Mouse (Mus musculus): ENCODE measurements at regions not wholly inside any gene's neighbourhood (a gene's known extent, or its start where the extent isn't known, plus 50 kb on each side); places are given as distances from the start of the nearest gene placed in this dataset.

DNA sequence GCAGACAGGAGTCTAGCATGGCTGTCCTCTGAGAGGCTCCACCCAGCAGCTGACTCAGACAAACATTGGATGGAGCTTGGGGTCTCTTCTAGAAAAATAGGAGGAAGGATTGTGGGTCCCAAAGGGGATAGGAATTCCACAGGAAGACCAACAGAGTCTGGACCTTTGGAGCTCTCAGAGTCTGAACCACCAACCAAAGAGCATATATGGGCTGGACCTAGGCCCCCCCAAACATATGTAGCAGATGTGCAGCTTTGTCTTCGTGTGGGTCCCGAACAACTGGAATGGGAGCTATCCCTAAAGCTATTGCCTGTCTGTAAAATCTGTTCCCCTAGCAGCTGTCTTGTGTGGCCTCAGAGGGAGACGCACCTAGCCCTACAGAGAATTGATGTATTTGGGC lies 50.1 kb upstream of the Cpm start:
- DNase-seq (ENCODE audit: low spot score), result no peak

DNA sequence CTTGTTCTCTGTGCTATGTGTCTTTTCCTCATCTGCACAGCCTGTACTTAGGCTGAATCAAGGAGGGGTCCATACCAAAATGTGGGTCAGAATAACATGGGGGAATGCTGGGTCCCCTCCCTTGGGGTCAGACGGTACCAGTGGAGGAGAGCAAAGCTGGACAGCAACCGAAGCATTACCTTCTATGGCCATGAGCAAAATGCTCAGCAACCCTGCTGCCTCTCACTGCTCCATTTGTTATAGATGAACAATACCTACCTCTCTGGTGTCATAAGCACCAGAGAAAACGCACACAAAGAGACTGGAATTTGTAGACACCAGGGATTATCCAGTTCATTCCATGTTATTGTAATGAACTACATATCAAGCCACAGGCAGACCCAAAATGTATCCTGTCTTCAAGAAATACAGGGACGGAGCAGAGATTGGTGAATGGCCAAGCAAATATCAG lies 50.6 kb upstream of the Cpm start:
- DNase-seq (ENCODE audit: low spot score), result no peak

DNA sequence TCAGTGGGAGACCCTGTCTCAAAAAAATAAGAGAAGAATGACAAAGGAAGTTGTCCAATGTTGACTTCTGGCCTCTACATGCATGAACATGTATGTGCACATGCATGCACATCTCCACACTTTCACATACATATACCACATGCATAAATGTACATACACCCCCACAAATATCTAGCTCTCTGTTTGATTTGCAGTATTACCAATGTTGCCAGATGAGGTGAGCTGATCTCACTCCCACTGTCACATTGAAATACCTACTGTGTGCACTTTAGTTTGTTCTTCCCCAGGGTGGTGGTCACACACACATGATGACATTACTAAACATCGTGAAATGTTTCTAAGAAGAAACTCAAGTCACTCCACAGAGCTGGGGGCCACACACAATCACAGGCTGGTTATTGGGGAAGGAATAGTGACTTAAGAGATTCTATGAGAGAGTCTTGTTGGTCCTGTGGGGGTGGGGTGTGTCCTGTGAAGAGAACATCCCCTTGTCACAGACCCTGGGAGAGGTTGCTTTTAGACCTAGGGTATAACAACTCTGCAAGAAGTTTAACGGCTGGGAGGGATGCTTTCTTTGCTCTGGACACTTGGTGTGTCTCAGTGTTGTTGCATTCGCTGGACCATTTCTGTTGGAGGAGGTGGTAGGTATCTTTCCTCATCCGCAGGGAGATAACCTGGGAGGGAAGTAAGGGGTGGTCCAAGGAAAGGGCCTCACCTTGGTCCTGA lies 51.2 kb upstream of the Cpm start:
- no peak for DNase-seq (ENCODE audit: low spot score)

DNA sequence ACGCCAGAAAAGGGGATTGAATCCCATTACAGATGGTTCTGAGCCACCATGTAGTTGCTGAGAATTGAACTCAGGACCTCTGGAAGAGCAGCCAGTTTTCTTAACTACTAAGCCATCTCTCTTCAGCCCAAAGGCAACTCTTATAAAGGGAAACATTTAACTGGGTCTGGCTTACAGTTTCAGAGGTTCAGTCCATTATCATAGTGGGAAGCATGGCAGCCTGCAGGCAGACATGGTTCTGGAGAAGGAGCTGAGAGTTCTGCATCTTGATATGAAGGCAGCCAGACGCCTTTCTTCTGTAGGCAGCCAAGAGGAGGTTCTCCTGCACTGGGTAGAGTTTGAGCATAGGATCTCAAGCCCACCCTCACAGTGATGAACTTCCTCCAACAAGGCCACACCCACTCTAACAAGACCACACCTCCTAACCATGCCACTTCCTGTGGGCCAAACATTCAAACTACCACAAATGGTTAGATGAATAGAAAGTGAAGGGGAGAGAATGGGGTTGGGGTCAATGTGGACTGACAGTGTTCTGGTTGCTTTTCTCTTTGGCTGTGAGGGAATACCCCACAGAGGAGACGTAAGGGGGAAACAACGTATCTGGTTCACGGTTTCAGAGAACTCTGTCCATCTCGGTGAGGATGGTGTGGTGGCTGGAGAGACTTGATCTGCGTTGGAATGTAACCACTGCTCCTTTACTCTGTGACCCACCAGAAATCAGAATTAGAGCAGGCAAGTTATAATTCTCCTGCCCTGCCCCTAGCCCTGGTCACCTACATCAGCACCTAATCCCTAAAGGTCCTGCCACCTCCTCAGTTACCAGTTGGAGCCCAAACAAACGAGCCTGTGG lies 52.2 kb upstream of the Cpm start:
- no peak for DNase-seq (ENCODE audit: low spot score)

DNA sequence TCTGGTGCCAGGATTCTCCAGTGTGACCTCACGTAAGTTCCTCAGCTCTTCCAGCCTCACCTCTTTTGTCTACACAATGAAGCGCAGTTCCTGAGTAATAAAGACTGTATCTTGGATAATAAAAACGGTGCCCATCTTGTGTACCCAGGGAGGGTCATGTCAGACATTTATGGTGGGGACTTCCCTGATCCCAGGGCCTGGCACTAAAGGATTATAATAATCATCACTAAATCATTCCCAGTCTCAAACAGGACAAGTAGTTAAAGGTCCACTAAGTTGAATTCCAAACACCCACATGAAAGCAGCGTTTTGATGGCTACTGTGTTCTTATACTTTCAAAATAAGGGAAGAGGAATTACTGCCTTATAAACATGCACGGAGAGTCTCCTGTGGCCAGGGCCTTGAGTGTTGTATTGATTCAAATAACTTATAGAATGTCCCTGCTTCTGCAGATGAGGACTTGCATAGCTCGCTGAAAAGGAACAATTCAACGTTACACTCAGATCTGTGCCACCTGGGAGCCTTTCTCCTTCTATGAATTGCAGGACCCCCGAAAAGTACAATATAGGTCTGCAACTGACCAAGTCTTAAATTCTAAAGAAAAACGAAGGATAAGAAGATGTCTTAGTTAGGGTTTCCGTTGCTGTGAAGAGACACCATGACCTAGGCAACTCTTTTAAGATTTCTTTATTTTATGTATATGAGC lies 53.0 kb upstream of the Cpm start:
- DNase-seq (ENCODE audit: low spot score), result no peak

DNA sequence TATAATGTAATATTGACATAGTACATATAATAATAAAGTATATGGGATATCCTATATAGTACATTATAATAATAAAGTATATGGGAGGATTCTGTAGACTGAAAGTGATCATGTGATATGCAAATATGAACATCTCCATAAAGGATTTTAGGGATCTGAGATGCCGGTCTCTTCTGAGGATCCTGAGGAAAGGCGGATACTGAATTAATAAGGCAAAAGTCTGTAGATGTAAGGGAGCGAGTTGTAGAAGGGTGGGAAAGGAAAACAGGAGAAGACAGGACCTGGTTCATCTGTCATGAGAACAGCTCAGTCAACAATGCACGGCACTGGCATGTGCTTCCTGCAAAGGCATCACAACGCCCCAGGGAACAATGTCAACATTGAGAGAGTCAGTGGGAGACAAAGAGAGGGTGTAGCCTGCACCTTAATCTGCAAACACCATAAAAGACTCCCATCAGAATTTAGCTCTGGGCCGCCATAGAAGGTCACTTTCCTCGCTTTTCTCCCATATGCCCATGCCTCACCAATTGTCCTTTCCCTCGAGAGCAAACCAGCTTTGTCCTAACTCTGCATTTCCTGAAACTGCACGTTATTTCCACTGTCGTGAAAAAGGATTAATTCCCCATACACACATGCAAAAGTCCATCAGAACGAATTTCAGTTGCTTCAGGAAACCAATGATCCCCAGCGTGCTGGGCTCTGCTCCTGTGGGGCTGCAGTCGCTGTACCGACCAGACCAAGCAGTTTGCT lies 53.7 kb upstream of the Cpm start:
- DNase-seq (ENCODE audit: low spot score), result no peak

DNA sequence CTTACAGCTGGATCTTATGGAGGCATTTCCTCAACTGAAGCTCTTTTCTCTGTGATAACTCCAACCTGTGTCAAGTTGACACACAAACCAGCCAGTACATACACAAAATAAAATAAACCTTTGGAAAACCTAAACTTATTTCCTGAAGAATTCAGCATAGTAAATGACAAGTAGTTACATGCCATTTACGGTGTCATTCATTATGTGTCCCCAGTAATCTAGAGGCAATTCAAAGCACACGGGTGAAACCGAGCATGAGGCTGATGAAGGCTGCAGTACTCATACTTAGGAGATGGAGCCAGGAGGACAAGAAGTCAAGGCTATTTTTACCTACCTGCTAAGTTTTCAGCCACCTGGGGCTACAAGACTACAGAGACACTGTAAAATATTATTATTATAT lies 54.4 kb upstream of the Cpm start:
- no peak for DNase-seq (ENCODE audit: low spot score)

DNA sequence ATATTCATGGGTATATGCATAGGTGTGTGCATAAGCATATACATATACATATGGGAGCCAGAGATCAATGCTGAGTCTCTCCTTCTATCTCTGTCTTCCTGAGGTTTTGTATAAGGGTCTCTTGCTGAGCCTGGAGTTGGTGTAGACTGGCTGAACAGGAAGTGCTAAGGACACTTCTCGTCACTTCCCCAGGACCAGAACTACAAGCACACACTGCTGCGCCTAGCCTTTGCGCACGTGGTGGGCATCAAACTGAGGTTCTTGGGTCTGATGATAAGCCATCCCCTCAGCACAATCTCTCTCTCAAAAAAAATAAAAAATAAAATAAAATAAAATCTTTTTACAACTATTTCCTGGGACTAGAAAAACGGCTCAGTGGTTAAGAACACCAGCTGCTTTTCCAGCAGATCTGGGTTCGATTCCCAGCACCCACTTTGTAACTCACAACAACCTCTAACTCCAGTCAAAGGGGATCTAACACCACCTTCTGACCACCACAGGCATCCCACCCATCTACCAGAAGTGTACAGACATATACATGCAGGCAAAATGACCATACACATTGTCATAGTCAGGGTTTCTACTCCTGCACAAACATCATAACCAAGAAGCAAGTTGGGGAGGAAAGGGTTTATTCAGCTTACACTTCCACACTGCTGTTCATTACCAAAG lies 55.1 kb upstream of the Cpm start:
- DNase-seq (ENCODE audit: low spot score), result no peak

DNA sequence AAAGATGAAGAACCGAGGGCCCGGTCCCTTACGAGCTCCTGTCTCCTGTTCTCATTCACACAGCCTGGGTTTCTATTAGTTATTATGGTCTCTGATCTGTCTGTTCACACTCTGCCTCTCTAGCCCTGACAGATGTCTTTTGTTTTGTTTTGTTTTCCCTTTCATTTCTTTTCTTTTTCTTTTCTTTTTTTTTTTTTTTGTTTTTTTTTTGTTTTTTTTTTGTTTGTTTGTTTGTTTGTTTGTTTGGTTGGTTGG lies 55.8 kb upstream of the Cpm start:
- DNase-seq (ENCODE audit: low spot score), result no peak

DNA sequence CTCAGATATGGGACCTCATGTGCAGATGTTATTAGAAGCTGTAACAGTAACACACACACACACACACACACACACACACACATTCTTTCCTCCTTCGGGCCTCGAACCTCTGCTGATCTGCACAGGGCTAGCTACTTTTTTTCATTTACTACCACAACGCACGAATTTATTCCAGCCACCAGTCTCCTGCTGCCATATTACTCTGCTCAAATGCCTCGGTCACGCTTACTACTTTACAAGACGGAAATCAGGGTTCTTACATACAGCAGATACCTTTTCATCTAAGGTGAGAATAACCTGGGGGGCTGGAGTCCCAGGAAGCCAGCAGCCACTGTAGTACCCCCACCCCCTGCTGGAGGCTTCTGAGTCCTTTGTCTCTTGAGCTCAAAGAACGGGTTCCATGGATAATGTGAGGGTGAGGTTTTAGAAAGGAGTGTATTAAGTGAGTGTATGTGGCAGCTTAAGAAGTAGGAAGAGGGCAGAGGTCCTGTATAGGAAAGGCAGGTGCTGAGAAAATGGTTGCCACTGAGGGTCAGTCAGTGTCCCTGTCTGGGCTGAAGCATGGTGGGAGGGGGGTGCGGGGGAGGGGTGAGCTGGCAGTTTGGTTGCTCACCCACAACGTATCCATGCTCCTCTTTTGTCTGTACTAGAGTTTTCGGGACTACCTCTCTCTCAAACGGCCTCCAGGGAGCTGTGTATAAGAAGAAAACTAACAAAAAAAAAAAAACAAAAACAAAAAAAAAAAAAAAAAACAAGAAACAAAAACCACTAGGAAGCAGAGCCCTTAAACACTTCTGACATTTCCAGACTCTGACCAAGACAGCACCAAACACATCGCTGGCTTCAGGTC lies 56.3 kb upstream of the Cpm start:
- DNase-seq (ENCODE audit: low spot score), result no peak

DNA sequence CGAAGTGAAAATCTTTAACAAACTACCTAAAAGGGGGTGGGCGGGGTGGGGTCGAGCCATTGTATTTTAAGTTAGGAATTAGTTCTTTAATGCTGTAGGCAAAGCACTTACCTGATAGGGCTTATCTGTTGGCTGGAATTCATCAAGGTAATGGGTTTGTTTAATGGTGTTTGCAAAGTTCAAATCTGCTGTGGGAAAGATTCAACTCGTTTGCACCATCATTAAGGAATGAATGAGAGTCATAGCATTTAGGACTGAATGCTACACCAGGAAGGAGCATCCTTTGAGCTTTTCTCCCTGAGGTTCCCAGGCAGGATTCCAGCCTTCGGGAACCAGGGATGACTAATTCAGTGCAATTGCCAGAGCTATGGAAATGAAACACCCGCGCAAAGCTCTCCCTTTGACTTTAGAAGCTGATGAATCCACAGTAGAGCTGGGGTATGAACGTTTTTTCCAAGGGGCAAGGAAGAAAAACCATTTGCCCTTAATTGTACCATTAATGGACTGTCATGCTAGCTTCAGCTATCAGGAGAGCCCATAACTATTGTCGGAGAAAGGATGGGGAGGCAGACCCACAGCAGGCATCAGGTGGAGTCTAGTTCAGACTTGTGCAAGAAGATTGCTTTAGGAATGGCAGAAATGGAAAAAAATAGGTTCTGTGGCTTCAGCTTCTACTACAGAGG lies 57.3 kb upstream of the Cpm start:
- DNase-seq (ENCODE audit: low spot score), result no peak

DNA sequence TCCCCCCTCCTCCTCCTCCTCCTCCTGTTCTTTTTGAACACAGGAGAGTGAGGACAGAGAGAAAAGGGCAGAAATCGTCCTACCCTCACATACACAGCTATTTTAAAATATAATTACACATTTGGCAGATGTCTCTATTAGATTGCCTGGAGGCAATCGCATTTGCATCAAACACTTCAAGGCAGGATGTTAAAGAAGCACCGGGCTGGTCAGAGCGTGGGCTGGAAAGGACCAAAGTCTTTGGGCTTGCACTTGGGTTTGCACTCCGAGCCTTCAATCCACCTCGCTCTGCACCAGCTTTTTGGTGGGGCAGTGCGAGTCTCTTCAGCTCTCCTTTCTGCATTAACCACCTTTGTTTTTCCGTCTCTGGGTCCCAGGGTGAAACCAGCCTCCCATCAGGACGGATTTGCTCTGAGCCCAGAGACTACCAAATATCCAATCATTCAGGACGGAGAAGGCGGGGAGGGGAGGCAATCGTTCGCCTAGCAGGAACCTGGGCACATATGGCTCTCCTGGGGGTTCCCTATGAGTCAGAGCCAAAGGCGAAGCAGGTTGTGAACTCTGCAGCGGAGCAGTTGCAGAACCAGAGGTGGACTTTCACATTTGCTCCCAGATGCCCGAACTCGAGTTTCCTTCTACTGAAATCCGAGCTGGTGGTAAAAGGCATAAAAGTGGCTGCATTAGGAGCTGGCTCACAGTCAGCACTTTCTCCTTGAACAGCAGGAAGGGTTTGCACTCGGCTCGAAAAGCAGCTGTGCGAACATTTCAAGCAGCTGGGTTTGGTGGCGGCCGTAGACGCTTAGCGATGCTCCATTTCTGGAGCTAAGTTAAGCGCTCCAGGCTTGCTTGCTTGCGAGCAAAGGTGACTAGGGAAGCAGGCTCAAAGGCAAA lies 58.1 kb upstream of the Cpm start:
- DNase-seq (ENCODE audit: low spot score), result peak; percentile 12

DNA sequence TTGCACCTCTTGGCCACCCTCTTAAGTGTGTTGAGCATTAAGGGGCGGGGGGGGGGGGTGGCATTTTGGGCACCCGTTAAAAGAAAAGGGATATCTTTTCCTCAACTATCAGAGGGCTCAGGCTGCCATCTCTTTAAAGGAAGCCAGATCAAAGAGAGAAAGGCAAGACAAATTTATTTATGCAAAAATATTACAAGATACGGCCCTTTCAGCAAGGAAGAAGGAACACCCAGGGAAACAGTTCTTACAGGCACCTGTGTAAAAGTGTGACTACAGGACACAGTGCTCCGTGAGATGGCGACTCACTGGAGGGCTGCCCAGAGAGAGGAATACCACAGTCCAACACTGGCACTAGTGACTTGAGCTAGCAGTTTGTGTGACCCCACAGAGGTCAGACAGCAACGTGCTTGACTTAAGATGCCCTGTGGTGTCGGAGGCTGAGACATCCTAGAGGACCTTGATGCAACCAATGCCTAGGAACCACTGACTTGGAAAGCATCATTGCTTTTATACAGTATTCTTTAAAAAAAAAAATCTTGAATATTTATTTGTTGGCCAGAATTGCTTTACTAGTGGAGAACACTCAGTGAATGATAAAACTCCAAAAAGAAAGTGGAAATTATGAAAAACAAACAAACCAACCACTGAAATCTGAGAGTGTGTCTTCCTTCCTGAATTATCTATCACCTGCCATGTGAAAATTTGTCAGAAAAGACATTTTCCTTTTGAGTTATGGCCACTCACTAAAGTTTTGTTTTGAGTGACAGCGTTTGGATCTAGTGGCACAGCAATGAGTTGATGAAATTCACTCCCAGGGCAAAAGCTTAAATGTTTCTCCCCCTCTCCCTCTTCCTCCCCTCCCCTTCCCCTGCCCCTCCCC lies 59.0 kb upstream of the Cpm start:
- DNase-seq (ENCODE audit: low spot score), result no peak

DNA sequence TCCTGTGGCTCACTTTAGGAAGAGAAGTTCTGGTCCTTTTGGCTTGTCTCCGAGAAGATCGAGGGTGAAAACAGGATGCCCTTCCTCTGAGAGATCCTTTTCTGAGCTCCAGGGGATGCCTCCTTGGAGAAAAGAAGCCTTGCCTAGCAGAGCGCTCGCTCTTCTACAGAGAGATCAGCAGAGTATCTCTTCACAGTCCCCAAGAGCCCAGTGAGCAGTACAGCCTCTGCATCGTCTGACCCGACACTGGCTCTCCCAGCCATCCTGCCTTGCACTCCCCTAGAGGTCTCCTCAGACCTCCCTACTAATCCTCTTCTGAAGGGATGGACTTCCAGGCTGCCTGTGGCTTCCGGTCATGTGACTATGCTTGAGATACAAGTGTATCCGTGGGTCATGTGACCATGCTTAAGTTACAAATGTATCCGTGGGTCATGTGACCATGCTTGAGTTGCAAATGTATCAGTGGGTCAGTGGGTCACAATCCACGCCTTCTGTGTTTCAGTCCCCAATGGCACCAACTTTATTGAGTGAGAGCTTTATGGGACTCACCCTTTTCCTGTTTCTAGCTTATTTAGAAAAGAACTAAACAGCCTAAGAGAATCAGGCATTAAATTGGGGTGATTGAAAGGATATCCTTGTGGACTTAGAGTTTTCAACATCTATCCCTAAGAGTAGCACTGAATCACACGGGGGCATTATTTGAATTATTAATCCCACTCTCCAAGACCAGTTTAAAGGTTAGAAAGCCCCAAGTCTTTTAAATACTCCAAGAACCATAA lies 59.8 kb upstream of the Cpm start:
- no peak for DNase-seq (ENCODE audit: low spot score)

DNA sequence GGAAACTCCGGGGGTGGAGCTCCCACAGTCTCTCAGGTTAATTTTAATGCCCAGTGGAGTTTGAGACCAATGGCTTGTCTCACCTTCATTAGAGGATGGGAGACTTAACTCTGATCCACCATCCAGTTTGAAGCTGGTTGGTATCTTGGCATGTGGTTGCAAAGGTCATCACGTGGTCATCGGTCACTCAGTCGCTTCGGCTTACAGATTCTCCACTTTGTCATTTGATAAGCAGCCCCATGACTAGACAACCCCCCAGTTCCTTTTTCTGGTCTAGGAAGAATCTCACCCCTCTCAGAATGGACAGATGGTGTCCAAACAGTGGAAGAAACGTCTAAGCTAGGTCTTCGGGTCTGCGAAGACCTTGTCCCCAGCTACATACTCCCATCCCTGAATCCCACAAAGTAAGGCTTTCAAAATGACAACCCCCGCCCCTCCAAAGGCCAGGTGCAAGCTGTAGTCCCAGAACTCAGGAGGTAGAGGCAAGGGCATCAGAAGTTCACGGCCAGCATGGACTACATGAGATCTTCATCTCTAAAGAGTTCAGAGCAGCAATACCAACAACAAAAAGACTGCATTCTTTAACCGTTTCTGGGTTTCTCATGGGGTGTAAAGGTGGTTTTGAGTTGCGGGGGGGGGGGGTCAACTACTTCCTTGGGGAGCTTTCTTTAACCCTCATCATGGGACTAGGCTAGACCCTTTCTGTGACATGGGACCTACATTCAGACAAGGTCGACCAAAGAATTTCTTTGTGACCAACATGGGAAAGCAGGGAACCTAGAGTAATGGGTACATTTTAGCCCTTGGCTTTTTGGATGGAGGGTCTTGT lies 60.6 kb upstream of the Cpm start:
- no peak for DNase-seq (ENCODE audit: low spot score)

DNA sequence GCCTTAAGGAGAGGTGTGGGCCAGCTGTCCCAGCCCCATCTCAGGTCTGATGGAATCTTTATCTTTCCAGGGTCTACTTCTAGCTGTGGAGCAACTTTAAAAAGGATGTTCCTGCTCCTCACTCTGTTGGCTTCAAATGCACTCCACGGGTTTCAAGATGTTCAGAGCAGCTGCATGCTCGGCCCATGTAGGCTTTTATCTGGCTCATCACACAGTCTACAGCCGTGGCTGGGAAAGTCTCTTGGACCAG lies 61.2 kb upstream of the Cpm start:
- no peak for DNase-seq (ENCODE audit: low spot score)
